Mouse (Mus musculus) ES-E14 (cell line): Measurements from ENCODE around the gene Adcy4.

Source experiments
- CHD2 ChIP-seq: IDR thresholded peaks from 2 replicates; pipeline ENCODE4 v1.6.1; 2014; ENCODE audit warnings: mild to moderate bottlenecking, low read depth, low read length, inconsistent platforms
- HCFC1 ChIP-seq: IDR thresholded peaks from 2 replicates; pipeline ENCODE4 v1.6.1; 2012; ENCODE audit warnings: low read length, inconsistent platforms, borderline replicate concordance; ENCODE audit not compliant: insufficient read depth
- ZC3H11A ChIP-seq: IDR thresholded peaks from 2 replicates; pipeline ENCODE4 v1.6.1; 2012; ENCODE audit warnings: low read depth, mild to moderate bottlenecking, inconsistent platforms, low read length, borderline replicate concordance
- ZNF384 ChIP-seq: IDR thresholded peaks from 2 replicates; pipeline ENCODE4 v1.6.1; 2012; ENCODE audit warnings: low read depth, low read length, inconsistent platforms

GRCm38 (mm10) chr14:55793461-55793860 lies 9.6 kb upstream of the Adcy4 start:
- TF ChIP-seq ZC3H11A (no peak), ZNF384 (no peak), HCFC1 (no peak), CHD2 (no peak)
